Mouse (Mus musculus): ENCODE data around the gene Hipk3. TPM values are rescaled to one million over a fixed set of nuclear protein-coding genes. Genes with fewer than 3 reads are reported as not detected.
A peak's percentile ranks its signal among the peaks of the same experiment; 100 is the strongest.

Hipk3 gene
- polyA plus RNA-seq, 1 experiment from 2014 or later = 17.4 TPM

- ATAC-seq (replicated peaks; ENCODE audit: low FRiP score) = no peak
- 75% methylated on average over 2 of the region's 2 CpGs for WGBS
Measured at GRCm38 (mm10) chr2:104419411-104419810, 74.8 kb downstream of the Hipk3 start.

GRCm38 (mm10) chr2:104413011-104413410 is 81.2 kb downstream of the Hipk3 start:
- H3K9me3 ChIP-seq (ENCODE audit: control insufficient read depth, low read length) = no peaks in the 10 kb centered on the region
- H3K27me3 ChIP-seq (replicated peaks; ENCODE audit: control insufficient read depth, insufficient read depth, low read length) = peaks cover 50% of the 10 kb centered on the region
- 70% methylated on average over 3 of the region's 3 CpGs for WGBS

More at GRCm38 (mm10) chr2:104419411-104419810, 74.8 kb downstream of the Hipk3 start:
- H3K27me3 ChIP-seq (replicated peaks; ENCODE audit: control insufficient read depth, insufficient read depth, low read length) = no peaks in the 10 kb centered on the region
- no peak overlapping the region for H3K27ac ChIP-seq (ENCODE audit: low read depth, low read length)
- H3K9ac ChIP-seq (ENCODE audit: low read depth, low read length) = no peak overlapping the region
- H3K36me3 ChIP-seq (ENCODE audit: control insufficient read depth, insufficient read depth, low read length) = no peaks in the 10 kb centered on the region
- DNase-seq (ENCODE audit: low spot score) = no peak
- H3K4me3 ChIP-seq (ENCODE audit: low read depth, low read length) = no peak overlapping the region
- no peak overlapping the region for H3K4me2 ChIP-seq
- H3K4me1 ChIP-seq (replicated peaks; ENCODE audit: control insufficient read depth, insufficient read depth, low read length) = no peaks in the 10 kb centered on the region
- no peaks in the 10 kb centered on the region for H3K9me3 ChIP-seq (ENCODE audit: control insufficient read depth, low read length)

GRCm38 (mm10) chr2:104412496-104412895 is 81.8 kb downstream of the Hipk3 start:
- DNase-seq (ENCODE audit: low spot score) (no peak), ATAC-seq (replicated peaks; ENCODE audit: low FRiP score) (no peak)
- 24% methylated on average over 4 of the region's 4 CpGs for WGBS
- Histone ChIP-seq H3K9me3 (ENCODE audit: control insufficient read depth, low read length) (no peaks in the 10 kb centered on the region), H3K4me2 (no peak overlapping the region), H3K4me3 (ENCODE audit: low read depth, low read length) (no peak overlapping the region), H3K4me1 (replicated peaks; ENCODE audit: control insufficient read depth, insufficient read depth, low read length) (0 out of 2 replicates have a peak, but pooled peaks cover 3% of the 10 kb centered on the region), H3K27me3 (replicated peaks; ENCODE audit: control insufficient read depth, insufficient read depth, low read length) (peaks cover 55% of the 10 kb centered on the region), H3K27ac (ENCODE audit: low read depth, low read length) (no peak overlapping the region), H3K9ac (ENCODE audit: low read depth, low read length) (no peak overlapping the region), H3K36me3 (ENCODE audit: control insufficient read depth, insufficient read depth, low read length) (no peaks in the 10 kb centered on the region)

More at GRCm38 (mm10) chr2:104413011-104413410, 81.2 kb downstream of the Hipk3 start:
- no peak overlapping the region for H3K9ac ChIP-seq (ENCODE audit: low read depth, low read length)
- H3K4me2 ChIP-seq = no peak overlapping the region
- no peak overlapping the region for H3K27ac ChIP-seq (ENCODE audit: low read depth, low read length)
- no peaks in the 10 kb centered on the region for H3K36me3 ChIP-seq (ENCODE audit: control insufficient read depth, insufficient read depth, low read length)
- H3K4me3 ChIP-seq (ENCODE audit: low read depth, low read length) = no peak overlapping the region
- H3K4me1 ChIP-seq (replicated peaks; ENCODE audit: control insufficient read depth, insufficient read depth, low read length) = 0 out of 2 replicates have a peak, but pooled peaks cover 3% of the 10 kb centered on the region
- DNase-seq (ENCODE audit: low spot score) (no peak), ATAC-seq (replicated peaks; ENCODE audit: low FRiP score) (no peak)

- peaks cover 60% of the 10 kb centered on the region for H3K27me3 ChIP-seq (replicated peaks; ENCODE audit: control insufficient read depth, insufficient read depth, low read length)
Measured at GRCm38 (mm10) chr2:104411806-104412205, 82.4 kb downstream of the Hipk3 start.

GRCm38 (mm10) chr2:104410963-104411545 is 83.2 kb downstream of the Hipk3 start, which contains the start of gene D430041D05Rik:
Gene D430041D05Rik (minus strand): TSS chr2:104411013.
- Histone ChIP-seq H3K36me3 (ENCODE audit: control insufficient read depth, insufficient read depth, low read length) (no peaks in the 10 kb centered on the region), H3K4me1 (replicated peaks; ENCODE audit: control insufficient read depth, insufficient read depth, low read length) (0 out of 2 replicates have a peak, but pooled peaks cover 3% of the 10 kb centered on the region), H3K9me3 (ENCODE audit: control insufficient read depth, low read length) (no peaks in the 10 kb centered on the region), H3K27ac (ENCODE audit: low read depth, low read length) (no peak within 1 kb of the TSS), H3K27me3 (replicated peaks; ENCODE audit: control insufficient read depth, insufficient read depth, low read length) (peaks cover 65% of the 10 kb centered on the region), H3K9ac (ENCODE audit: low read depth, low read length) (peak within 1 kb of the TSS; percentile 34; the same call in 1 of the 2 replicates), H3K4me3 (ENCODE audit: low read depth, low read length) (peak within 1 kb of the TSS; percentile 54), H3K4me2 (peak within 1 kb of the TSS; percentile 88)
- DNase-seq (ENCODE audit: low spot score) (no peak), ATAC-seq (replicated peaks; ENCODE audit: low FRiP score) (no peak)
- WGBS = 62% methylated on average over 4 of the region's 4 CpGs

More at GRCm38 (mm10) chr2:104411806-104412205, 82.4 kb downstream of the Hipk3 start:
- no peak for ATAC-seq (replicated peaks; ENCODE audit: low FRiP score)
- Histone ChIP-seq H3K9ac (ENCODE audit: low read depth, low read length) (no peak overlapping the region), H3K4me2 (no peak overlapping the region), H3K36me3 (ENCODE audit: control insufficient read depth, insufficient read depth, low read length) (no peaks in the 10 kb centered on the region), H3K9me3 (ENCODE audit: control insufficient read depth, low read length) (no peaks in the 10 kb centered on the region), H3K4me1 (replicated peaks; ENCODE audit: control insufficient read depth, insufficient read depth, low read length) (0 out of 2 replicates have a peak, but pooled peaks cover 3% of the 10 kb centered on the region), H3K4me3 (ENCODE audit: low read depth, low read length) (no peak overlapping the region), H3K27ac (ENCODE audit: low read depth, low read length) (no peak overlapping the region)
- no peak for DNase-seq (ENCODE audit: low spot score)
- WGBS = 82% methylated on average over 7 of the region's 7 CpGs

GRCm38 (mm10) chr2:104409851-104410821 is 84.1 kb downstream of the Hipk3 start:
- Histone ChIP-seq H3K27ac (ENCODE audit: low read depth, low read length) (no peak overlapping the region), H3K4me3 (ENCODE audit: low read depth, low read length) (peak overlapping the region; percentile 54), H3K4me1 (replicated peaks; ENCODE audit: control insufficient read depth, insufficient read depth, low read length) (0 out of 2 replicates have a peak, but pooled peaks cover 3% of the 10 kb centered on the region), H3K27me3 (replicated peaks; ENCODE audit: control insufficient read depth, insufficient read depth, low read length) (peaks cover 65% of the 10 kb centered on the region), H3K9ac (ENCODE audit: low read depth, low read length) (peak overlapping the region; percentile 34; the same call in 1 of the 2 replicates), H3K9me3 (ENCODE audit: control insufficient read depth, low read length) (no peaks in the 10 kb centered on the region), H3K36me3 (ENCODE audit: control insufficient read depth, insufficient read depth, low read length) (no peaks in the 10 kb centered on the region), H3K4me2 (peak overlapping the region; percentile 88)
- ATAC-seq (replicated peaks; ENCODE audit: low FRiP score) = no peak
- peak; percentile 61 for DNase-seq (ENCODE audit: low spot score)
- 2% methylated on average over 108 of the region's 111 CpGs for WGBS

- H3K9ac ChIP-seq (ENCODE audit: low read depth, low read length) = no peak overlapping the region
- no peaks in the 10 kb centered on the region for H3K36me3 ChIP-seq (ENCODE audit: control insufficient read depth, insufficient read depth, low read length)
- ATAC-seq (replicated peaks; ENCODE audit: low FRiP score) (no peak), DNase-seq (ENCODE audit: low spot score) (no peak)
- 0 out of 2 replicates have a peak, but pooled peaks cover 3% of the 10 kb centered on the region for H3K4me1 ChIP-seq (replicated peaks; ENCODE audit: control insufficient read depth, insufficient read depth, low read length)
- no peak overlapping the region for H3K4me3 ChIP-seq (ENCODE audit: low read depth, low read length)
- no peaks in the 10 kb centered on the region for H3K9me3 ChIP-seq (ENCODE audit: control insufficient read depth, low read length)
- H3K27ac ChIP-seq (ENCODE audit: low read depth, low read length) = no peak overlapping the region
- 68% methylated on average over 7 of the region's 7 CpGs for WGBS
- H3K4me2 ChIP-seq = no peak overlapping the region
- H3K27me3 ChIP-seq (replicated peaks; ENCODE audit: control insufficient read depth, insufficient read depth, low read length) = peaks cover 65% of the 10 kb centered on the region
Measured at GRCm38 (mm10) chr2:104408351-104408750, 85.9 kb downstream of the Hipk3 start.

GRCm38 (mm10) chr2:104407913-104408312 is 86.3 kb downstream of the Hipk3 start:
- Histone ChIP-seq H3K27ac (ENCODE audit: low read depth, low read length) (no peak overlapping the region), H3K4me1 (replicated peaks; ENCODE audit: control insufficient read depth, insufficient read depth, low read length) (0 out of 2 replicates have a peak, but pooled peaks cover 3% of the 10 kb centered on the region), H3K36me3 (ENCODE audit: control insufficient read depth, insufficient read depth, low read length) (no peaks in the 10 kb centered on the region), H3K27me3 (replicated peaks; ENCODE audit: control insufficient read depth, insufficient read depth, low read length) (peaks cover 64% of the 10 kb centered on the region), H3K9me3 (ENCODE audit: control insufficient read depth, low read length) (no peaks in the 10 kb centered on the region), H3K4me2 (no peak overlapping the region), H3K4me3 (ENCODE audit: low read depth, low read length) (no peak overlapping the region), H3K9ac (ENCODE audit: low read depth, low read length) (no peak overlapping the region)
- 55% methylated on average over 4 of the region's 4 CpGs for WGBS
- DNase-seq (ENCODE audit: low spot score) (no peak), ATAC-seq (replicated peaks; ENCODE audit: low FRiP score) (no peak)

Measured in liver, embryonic 11.5 days (tissue).